Mouse (Mus musculus) brain, embryonic 14.5 days (tissue): Measurements from ENCODE around the gene Rin3. TPM values are rescaled to one million over a fixed set of nuclear protein-coding genes. Genes with fewer than 3 reads are reported as not detected.

Source experiments
- DNase-seq: peaks from one replicate; pipeline ENCODE4 v3.0.0-alpha.2; 2011; ENCODE audit warnings: low read depth
- CTCF ChIP-seq: fragments of 200-500 bp; IDR thresholded peaks from 2 replicates; pipeline ENCODE4 v1.5.1; 2012; ENCODE audit warnings: inconsistent platforms, mild to moderate bottlenecking, moderate library complexity, borderline replicate concordance; ENCODE audit not compliant: insufficient read depth, insufficient read length; ENCODE audit errors: extremely low read depth
- POLR2A ChIP-seq: fragments of 200-500 bp; IDR thresholded peaks from 2 replicates; pipeline ENCODE4 v1.6.1; 2012; ENCODE audit warnings: mild to moderate bottlenecking, inconsistent platforms, borderline replicate concordance; ENCODE audit not compliant: poor library complexity, insufficient read depth, insufficient read length, severe bottlenecking; ENCODE audit errors: extremely low read depth
- polyA plus RNA-seq: library from polyadenylated mRNA; depleted of rRNA; stranded (reverse); fragments of >200 nt; gene quantifications from 2 replicates; pipeline ENCODE4 v1.2.3, GENCODE M21; 2012

Rin3 gene
- polyA plus RNA-seq, 1 experiment, result 4.2 TPM

DNA sequence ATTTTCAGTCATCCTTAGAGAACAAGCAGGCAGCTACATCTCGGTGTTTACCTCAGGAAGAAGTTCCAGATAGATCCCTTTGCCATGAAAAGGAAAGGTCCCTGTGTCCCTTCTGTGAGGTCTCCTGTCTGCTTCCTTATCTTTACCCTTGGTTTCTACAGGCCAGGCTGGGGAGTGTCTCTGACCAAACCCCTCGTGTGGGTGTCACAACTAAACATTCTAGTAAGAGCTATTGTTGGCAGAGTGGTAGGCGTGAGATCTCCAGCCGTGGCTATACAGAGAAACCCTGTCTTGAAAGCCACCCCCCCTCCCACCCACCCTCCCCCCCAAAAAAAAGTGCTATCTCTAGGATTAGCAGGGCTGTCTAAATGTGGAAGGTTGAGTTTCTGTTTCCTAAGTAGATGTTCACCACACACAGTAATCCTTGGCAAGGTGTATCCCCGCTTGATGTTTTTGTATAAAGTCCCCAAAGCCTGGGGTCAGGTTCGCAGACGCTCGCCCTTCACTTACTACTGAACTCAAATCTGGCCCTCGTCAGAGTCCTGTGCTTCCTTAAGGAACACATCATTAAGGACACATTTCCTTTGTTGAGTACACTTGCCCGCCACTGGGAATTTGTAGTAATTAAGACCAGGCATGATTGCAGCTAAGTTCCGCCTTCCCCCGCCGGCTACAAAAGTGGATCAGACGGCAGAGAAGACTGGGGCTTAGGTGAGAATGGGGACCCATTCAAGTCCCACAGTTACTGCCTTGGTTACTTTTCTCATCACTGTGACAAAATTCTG is 62.4 kb downstream of the Rin3 start:
- DNase-seq, result no peak
- TF ChIP-seq POLR2A, result no peak
- no peak for TF ChIP-seq CTCF

DNA sequence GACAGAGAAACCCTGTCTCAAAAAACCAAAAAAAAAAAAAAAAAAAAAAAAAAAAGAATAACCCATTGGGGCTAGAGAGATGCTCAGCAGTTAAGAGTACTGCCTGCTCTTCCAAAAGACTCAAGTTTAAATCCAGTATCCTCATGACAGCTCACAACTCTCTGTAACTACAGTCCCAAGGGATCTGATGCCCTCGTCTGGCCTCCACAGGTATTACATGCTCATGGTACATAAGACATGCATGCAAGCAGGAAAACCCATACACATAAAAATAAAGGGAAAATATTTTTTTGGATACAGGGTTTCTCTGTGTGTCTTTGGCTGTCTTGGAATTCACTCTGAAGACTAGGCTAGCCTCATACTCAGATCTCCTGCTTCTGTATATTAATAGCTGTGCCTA is 63.7 kb downstream of the Rin3 start:
- no peak for TF ChIP-seq POLR2A
- TF ChIP-seq CTCF, result peak; percentile 63; the same call in 1 of the 2 replicates
- peak; percentile 64 for DNase-seq

DNA sequence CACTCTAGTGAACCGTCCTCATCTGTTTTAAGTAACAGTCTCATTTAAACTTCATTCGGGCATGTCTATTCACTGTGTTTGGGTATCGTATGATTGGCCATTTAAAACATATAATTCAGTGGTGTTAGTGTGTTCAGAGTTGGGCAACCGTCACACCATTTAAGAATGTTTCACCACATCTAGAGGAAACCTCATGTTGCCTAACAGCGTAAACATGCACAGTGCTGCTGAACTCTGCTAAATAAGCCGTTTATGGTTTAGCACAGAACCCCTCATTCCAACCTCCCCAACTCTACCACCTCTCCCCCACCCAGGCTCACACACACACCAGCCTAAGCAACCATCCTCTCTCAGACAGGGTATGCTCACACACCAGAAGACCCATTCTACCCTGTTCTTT is 65.6 kb downstream of the Rin3 start:
- DNase-seq, result no peak
- TF ChIP-seq POLR2A (no peak), CTCF (no peak)

DNA sequence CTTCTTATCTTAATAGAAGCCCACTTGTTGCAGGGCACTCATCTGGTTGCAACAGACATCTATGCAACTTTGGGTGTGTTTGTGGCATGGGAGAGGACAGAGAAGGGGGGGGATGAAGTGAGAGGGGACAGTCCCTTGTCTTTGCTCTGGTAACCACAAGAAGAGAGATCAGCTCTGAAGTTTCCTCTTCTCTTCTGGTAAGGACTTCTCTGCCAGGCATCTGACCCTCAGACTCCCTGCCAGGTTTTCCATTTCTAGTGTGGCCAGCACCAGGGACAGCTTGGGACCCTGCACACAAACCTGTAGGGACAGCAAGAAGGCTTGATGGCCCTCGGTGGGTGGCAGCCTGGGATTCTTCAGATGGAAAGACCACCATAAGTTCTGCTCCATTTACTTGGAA is 68.1 kb downstream of the Rin3 start:
- TF ChIP-seq CTCF (no peak), POLR2A (no peak)
- DNase-seq, result no peak

DNA sequence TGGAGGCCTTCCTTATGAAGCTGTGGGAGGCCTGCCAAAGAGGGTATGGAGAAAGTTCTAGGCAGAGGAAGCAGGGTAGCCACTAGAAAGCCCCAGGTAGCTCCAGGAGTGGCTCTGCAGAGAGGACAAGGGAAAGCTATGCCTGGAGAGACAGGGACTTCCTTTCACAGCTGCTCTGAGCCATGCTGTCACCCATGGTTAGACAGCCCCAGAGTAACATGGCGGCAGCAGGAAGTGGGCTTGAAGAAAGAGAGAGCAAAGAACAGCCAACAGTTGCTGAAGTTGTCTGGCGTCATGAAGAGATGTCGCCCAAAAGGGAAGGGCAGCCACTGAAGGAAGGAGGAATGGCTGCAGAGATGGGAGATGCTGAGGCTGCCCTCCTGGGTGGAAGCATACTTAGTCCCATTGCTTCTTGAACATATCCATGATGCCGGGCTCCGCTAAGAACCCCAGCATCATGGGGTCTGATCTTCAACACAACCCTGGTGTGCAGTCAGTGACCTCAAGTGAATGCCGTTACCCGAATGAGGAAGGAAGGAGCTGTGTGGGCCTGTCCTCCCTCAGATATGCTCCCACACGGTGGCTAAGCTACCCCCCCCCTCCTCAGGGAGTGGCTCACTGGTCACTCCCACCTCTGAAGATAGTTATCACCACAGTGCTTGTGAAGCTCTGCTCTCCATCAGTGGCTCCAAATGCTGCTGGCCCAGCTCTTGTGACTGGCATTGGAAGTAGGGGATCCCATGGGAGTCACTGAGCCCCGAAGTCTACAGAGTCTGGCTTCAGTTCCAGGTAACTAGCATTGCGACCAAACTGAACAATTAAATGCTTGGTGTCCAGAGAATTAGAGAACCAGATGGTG is 71.5 kb downstream of the Rin3 start:
- no peak for DNase-seq
- TF ChIP-seq CTCF (no peak), POLR2A (no peak)

DNA sequence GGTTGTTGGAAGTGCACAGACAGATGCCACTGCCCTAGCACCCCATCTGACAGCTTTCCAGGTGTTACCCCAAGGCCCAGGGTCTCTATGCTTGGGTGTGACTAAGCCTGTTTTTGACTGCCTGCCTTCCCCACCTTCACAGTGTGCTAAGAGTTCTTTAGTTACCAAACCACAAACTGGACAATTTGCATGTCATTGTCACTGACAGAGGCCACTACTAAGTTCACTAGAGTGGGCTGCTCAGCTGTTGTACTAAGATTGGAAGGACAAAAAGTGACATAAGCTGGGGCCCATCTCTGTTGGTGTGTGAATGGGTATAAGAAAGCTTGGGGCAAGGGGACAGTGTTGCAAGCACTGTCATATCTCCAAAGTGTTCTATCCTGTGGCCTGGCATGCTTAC is 72.9 kb downstream of the Rin3 start:
- no peak for TF ChIP-seq CTCF
- no peak for TF ChIP-seq POLR2A
- DNase-seq, result no peak

DNA sequence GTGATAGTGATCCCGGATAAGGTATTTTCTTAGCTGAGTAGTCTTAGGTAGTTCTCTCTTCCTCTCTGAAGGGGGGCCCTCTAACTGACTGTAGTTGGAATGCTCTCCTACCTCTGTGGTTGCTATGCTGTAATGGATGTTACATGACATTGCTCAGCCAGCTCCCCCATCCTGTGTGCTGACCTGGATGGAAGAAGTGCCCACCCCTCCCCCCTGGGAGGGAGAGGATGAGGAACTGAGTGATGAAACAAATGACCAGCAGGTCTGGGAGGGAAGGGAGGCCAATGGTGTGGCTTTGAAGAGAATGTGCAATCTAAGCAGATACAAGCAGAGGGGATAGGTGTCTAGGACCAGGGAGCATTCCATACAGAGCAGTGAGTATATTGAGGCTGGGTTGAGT is 73.9 kb downstream of the Rin3 start:
- no peak for TF ChIP-seq CTCF
- no peak for TF ChIP-seq POLR2A
- DNase-seq, result no peak

DNA sequence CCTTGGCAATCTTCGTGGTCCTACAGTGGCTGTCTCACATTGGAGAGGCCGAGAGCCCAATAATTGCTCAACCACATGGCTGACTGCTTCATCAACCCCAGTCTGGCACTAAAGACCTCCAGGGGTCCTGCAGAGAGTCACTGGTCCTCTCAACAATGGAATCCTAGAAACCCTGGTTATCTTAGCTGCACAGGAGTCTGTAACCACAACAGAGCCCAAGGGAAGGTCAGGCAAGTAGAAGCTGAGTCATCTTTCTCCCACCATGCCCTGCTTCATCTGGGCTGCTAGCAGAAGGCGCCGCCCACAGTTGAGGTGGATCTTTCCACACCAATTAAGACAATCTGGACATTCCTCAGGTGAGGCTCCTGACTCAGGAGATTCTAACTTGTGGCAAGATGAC is 76.5 kb downstream of the Rin3 start:
- no peak for TF ChIP-seq POLR2A
- no peak for TF ChIP-seq CTCF
- DNase-seq, result no peak

DNA sequence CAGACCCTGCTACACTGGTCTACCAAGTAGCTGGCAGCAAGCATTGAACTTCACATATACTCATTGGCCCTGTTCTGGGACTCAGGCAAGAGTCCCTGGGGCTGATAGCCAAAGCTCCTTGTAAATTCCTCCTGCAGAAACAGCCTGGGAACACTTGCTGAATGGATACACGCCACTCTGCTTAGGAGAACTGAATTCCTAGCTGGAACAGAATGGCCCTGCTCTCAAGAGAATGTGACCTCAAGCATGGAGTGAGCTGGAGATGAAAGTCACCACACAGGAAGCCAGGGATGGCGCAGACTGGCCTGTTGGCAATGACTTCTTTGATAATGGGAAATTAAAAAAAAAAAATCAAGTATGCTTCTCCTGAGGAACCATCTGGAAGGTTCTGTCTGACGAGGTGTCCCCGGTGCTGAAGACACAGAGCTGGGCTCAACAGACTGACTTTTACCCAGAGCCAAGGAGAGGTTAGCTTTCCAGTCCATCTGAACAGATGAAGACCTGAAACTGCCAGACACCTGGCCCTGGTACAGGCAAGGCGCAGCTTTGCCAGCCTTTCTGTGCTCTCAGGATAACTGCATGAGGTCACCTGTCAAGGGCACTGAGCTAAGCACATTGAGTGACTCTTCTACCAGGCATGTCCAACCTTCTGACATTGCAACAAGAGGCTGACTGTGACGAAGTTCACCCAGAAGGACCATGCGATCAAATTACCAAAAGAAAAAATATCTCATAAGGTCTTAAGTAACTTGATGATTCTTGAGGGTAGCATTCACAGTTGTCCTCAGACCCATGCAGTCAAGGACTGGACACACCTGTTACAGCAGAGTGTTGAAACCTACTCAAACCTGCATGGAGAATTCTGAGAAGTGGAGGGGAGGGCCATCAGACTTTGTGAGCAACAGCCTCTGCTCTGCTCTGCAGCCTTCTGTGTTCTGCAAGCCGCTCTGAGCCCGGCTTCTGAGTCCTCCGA is 78.6 kb downstream of the Rin3 start:
- DNase-seq, result no peak
- TF ChIP-seq CTCF, result no peak
- TF ChIP-seq POLR2A, result no peak

DNA sequence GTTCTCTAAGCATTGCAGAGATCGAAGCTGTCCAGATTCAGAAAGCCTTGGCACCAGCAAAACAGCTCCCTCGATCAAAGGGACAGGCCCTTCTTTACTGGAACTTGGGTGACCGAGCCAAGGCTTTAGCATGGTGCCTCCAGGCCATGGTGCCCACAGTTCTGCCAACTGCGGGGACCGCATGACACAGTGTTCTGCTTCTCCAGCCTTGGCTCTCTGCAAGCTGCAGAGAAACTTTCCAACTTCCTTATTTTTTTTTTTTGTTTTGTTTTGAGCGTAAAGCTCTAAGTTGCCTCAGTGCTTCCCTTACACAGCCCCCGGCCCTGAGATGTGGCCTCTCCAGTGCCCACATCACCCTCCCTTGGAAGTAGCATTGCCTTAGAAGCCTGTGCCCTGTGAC is 82.2 kb downstream of the Rin3 start:
- DNase-seq, result no peak
- TF ChIP-seq CTCF, result no peak
- no peak for TF ChIP-seq POLR2A
